Mouse (Mus musculus) neutrophil, adult 65 days (primary cell): Measurements from ENCODE around the gene Faf2. TPM values are rescaled to one million over a fixed set of nuclear protein-coding genes. Genes with fewer than 3 reads are reported as not detected.

ENCODE experiments used
- total RNA-seq: library from RNA; stranded (reverse); gene quantifications from 2 replicates; pipeline ENCODE4 v1.2.4, GENCODE M21; 2023

Gene Faf2
- total RNA-seq, result 45.8 and 53.2 TPM in 2 replicates

DNA sequence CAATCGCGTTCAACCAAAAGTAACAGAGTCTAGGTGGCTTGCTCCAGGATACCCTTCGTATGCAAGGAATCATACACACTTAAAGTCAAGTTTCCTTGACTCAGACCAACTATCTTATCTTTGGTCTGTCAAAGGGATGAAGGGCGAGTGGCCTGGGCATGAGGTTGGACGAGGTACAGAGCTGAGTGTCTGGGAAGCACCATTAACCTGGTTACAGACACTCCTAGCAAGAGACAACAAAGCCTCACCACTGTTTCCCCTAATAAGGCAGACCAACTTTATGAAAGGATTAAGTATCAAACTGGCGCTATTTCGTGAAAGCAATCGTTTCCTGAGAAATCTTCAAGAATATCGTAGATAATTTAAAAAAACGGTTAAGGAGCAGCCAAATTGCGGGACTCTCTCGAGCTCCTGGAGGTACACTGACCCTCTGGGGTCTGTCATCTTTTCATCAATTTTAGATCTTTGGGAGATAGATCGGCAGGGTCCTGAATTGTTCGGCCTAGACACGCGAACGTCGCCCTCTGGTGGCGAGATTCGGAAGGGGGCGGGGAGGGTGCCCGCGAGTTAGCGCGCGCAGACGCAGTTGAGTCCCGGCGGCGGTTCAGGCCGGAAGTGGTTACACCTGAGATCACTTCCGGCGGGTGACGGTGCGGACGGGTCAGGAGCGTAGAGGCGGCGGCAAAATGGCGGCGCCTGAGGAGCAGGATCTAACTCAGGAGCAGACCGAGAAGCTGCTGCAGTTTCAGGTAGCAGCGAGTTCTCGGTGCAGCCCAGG, at the start of gene Faf2:
TSS of gene Faf2 (plus strand) at position 630 of the 778 bp plus-strand sequence.

GRCm38 (mm10) chr13:54574854-54575481, 46.6 kb upstream of the Faf2 start, which contains the start of gene Arl10:
Arl10 (plus strand) TSS chr13:54575015.

DNA sequence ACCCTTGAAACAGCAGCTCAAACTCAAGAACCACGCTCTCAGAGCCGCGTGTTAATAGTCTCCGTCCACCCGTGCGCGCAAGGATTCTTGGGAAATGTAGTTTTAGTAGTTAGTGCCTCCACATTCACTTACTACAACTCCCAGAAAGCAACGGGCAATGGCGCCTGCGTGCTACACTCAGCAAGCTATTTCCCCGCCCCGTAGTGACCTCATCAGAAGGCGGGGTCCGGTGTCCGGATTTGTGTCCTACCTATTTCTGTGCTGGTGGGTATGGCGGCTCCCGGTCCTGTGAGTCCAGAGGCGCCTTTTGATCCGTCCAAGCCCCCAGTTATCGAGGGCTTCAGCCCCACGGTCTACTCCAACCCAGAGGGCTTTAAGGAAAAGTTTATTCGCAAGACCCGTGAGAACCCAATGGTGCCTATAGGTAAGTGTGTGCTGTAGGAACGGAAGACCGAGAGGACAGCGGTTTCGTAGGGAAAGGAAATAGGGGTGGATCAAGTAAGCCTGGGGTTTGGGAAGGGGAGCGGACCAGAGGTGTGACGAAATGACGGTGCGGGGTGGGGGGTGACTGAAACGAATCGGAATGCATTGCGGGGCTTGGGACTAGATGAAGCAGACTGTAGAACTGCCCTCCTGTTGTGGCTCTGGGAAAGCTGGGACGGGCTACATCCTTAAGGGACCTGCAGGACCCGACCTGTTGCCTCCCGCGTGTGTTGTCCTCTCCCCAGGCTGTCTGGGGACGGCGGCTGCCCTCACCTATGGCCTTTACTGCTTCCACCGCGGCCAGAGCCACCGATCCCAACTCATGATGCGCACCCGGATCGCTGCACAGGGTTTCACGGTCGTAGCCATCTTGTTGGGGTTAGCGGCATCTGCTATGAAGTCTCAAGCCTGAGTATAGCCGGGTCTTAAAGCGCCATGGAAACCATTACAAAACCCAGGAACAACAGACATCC, 31.3 kb upstream of the Faf2 start, which contains the start of the genes Nop16 and Higd2a:
TSS of gene Nop16 (minus strand) at position 95 of the 956 bp plus-strand sequence.
TSS of gene Higd2a (plus strand) at position 212 of the 956 bp plus-strand sequence.

GRCm38 (mm10) chr13:54610972-54611754, 10.4 kb upstream of the Faf2 start, which contains the start of gene Cltb:
Cltb (minus strand) TSS chr13:54611344.

GRCm38 (mm10) chr13:54693558-54694347, 72.2 kb downstream of the Faf2 start, which contains the start of gene Rnf44:
Rnf44 (minus strand) TSS chr13:54693907.

DNA sequence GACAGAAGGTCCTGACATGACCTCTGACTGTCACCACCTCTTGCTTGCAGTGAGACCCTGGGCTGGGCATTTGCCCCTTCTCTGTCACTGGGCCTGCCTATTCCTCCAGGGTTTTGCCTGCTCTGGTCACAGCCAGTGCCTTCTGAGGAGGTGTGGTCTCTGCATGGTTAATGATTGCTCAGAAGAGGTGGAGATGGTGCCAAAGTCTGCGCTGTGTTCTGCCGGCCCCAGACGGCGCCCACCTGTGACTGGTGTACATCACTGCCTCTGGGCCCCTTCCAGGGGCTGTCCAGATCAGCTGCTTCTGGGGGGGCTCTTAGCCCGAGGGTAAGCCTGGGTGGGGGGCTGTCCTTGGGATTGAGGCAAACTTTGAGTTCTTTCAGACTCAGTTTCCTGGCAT, 79.7 kb downstream of the Faf2 start, which contains the start of gene Cdhr2:
TSS of gene Cdhr2 (plus strand) at position 219 of the 400 bp plus-strand sequence.

Other genes starting within 250 kb of the Faf2 start
- 16.2 and 18.5 TPM in 2 replicates for gene Thoc3, start 152.9 kb upstream of the Faf2 start, total RNA-seq
- gene Simc1, start 118.0 kb upstream of the Faf2 start, total RNA-seq, result 7.0 and 8.7 TPM in 2 replicates
- 33.0 and 41.5 TPM in 2 replicates for gene 4833439L19Rik, start 56.3 kb upstream of the Faf2 start, total RNA-seq
- gene Arl10, start 46.8 kb upstream of the Faf2 start, total RNA-seq, result 2.4 and 3.3 TPM in 2 replicates
- 4.1 and 5.1 TPM in 2 replicates for gene Nop16, start 31.7 kb upstream of the Faf2 start, total RNA-seq
- gene Higd2a, start 31.6 kb upstream of the Faf2 start, total RNA-seq, result 51.2 and 66.0 TPM in 2 replicates
- gene Cltb, start 10.4 kb upstream of the Faf2 start, total RNA-seq, result 5.9 TPM in 2 replicates
- gene Rnf44, start 72.1 kb downstream of the Faf2 start, total RNA-seq, result 170 and 203 TPM in 2 replicates
- not detected in 2 replicates for gene Cdhr2, start 79.7 kb downstream of the Faf2 start, total RNA-seq
- not detected in 2 replicates for gene Gprin1, start 128.1 kb downstream of the Faf2 start, total RNA-seq
- gene Sncb, start 144.8 kb downstream of the Faf2 start, total RNA-seq, result not detected in 2 replicates
- gene Eif4e1b, start 162.2 kb downstream of the Faf2 start, total RNA-seq, result not detected in 2 replicates
- 5.8 and 5.9 TPM in 2 replicates for gene Tspan17, start 167.6 kb downstream of the Faf2 start, total RNA-seq